Mouse (Mus musculus) stomach, postnatal 0 days (tissue): Measurements from ENCODE around the gene Glyr1.

ENCODE experiments used
- CTCF ChIP-seq: IDR thresholded peaks from 2 replicates; pipeline ENCODE4 v1.5.1; 2016; ENCODE audit warnings: antibody characterized with exemption, low read depth, mild to moderate bottlenecking, moderate library complexity
- EP300 ChIP-seq: optimal IDR thresholded peaks from 2 replicates; pipeline ENCODE3; 2016; ENCODE audit warnings: antibody characterized with exemption

GRCm38 (mm10) chr16:5011285-5011684 lies 38.4 kb downstream of the Glyr1 start:
- TF ChIP-seq EP300 (no peak), CTCF (no peak)
